Mouse (Mus musculus): ENCODE measurements at regions not wholly inside any gene's neighbourhood (a gene's known extent, or its start where the extent isn't known, plus 50 kb on each side); places are given as distances from the start of the nearest gene placed in this dataset.
A peak's percentile ranks its signal among the peaks of the same experiment; 100 is the strongest.

DNA sequence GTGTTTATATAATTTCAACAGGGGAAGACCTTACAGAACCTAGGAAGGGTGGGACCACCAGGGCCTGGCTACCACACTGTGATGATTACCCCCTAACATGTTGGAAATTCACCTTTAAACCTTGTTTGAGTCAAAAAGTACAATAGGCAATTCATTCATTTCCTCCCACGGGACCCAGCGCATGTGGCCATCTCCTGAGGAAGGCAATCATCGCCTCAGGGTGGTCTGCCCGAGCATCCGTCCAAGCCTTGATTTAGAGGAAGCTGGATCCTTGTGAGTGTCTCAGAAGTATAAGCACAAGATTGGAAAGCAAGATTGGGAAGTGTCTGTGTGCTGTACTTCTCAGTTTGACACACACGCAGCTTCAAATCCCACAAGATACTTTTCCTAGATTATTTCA lies 360.9 kb upstream of the Actbl2 start:
- no peak for ATAC-seq (replicated peaks in 1 of 2; ENCODE audit: insufficient read depth in 1 of 2, low FRiP score in 2 of 2, low TSS enrichment in 1 of 2, low read depth in 1 of 2, poor library complexity in 2 of 2, severe bottlenecking in 2 of 2)

DNA sequence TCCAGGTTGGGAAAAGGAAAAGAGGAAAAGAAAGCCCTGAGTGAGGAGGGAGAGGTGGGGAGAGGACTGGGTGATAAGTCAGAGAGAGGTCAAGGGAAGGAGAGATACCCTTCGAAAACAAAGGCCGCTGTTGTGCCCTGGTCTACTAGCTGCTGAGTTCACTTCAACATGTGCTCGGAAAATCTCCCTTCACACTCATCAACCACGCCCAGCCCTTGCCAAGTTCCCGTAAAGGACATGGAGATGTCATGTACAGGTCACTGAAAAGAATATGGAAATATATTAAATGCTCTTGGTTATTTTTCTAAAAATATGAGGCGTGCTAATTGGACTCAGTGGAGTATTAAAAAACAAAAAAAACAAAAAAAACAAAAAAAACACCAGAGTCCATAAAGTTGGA lies 359.5 kb upstream of the Actbl2 start:
- ATAC-seq (replicated peaks in 1 of 2; ENCODE audit: insufficient read depth in 1 of 2, low FRiP score in 2 of 2, low TSS enrichment in 1 of 2, low read depth in 1 of 2, poor library complexity in 2 of 2, severe bottlenecking in 2 of 2): no peak

DNA sequence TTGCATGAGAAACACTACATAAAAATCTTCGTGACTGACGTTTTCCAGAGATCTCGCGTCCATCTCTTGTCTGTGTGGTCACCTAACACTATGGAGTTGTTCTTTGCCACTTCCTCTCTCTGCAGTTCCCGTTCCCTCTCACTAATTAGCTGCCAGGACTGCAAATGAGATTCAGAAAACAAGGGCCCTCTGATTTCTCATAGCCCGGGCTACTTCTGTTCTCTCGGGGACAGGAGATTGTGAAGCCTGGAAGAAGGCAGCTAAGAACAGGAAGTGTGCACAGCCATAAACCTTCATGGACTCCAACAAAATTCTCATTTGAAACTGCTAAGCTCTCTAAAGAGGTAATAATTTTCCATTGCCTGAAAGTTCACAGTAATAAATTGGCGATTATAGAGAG lies 358.9 kb upstream of the Actbl2 start:
- ATAC-seq (replicated peaks in 1 of 2; ENCODE audit: insufficient read depth in 1 of 2, low FRiP score in 2 of 2, low TSS enrichment in 1 of 2, low read depth in 1 of 2, poor library complexity in 2 of 2, severe bottlenecking in 2 of 2): no peak

DNA sequence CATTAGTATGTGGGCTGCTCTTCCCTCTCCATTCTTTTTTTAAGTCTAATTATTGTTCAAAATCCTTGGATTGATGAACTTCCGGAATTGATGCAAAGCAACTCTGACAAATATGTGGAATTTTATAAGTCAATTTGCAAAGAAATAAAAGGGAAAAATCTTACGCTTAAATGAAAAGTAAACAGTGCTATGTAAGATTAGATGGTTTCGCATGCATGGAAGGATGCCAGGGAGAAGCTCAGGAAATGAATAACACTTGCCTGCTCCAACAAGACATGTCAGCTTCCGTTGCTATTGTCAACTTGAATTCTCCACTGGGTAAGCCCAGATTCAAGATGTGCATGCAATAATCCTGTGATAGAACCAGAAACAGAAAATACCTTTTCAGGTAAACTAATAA lies 357.2 kb upstream of the Actbl2 start:
- ATAC-seq (replicated peaks in 1 of 2; ENCODE audit: insufficient read depth in 1 of 2, low FRiP score in 2 of 2, low TSS enrichment in 1 of 2, low read depth in 1 of 2, poor library complexity in 2 of 2, severe bottlenecking in 2 of 2): no peak

DNA sequence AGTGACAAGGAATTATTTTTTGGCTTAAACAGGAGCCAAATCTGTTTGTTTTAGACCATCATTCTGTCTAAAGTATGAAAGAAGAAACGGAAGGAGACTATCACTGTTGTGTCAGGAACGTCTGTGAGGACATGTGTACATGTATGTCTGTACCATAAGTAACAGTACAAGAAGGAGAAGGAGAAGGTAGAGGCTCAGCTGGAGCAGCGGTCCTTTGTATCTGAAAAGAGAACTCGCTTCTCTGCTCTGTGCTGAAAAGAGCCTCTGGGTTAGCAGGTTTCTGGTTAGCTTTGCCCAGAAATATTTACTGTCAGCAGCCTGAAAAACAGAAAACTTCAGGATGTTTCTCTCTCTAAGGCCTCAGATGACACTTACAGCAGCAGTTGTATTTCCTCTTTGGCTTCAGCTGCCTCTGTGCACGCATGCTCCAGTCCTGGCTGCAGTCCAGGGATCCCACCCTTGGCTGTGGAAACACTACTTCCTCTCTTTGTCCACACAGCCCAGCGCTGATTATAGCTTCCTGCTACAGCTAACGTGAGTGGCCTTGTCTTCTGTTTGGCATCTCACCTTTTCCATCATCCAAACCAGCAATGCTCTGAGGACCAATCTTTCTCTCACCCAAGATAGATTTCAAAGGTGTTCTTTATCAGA lies 351.7 kb upstream of the Actbl2 start:
- ATAC-seq (replicated peaks in 1 of 2; ENCODE audit: insufficient read depth in 1 of 2, low FRiP score in 2 of 2, low TSS enrichment in 1 of 2, low read depth in 1 of 2, poor library complexity in 2 of 2, severe bottlenecking in 2 of 2): peak; percentile 85 to 91

DNA sequence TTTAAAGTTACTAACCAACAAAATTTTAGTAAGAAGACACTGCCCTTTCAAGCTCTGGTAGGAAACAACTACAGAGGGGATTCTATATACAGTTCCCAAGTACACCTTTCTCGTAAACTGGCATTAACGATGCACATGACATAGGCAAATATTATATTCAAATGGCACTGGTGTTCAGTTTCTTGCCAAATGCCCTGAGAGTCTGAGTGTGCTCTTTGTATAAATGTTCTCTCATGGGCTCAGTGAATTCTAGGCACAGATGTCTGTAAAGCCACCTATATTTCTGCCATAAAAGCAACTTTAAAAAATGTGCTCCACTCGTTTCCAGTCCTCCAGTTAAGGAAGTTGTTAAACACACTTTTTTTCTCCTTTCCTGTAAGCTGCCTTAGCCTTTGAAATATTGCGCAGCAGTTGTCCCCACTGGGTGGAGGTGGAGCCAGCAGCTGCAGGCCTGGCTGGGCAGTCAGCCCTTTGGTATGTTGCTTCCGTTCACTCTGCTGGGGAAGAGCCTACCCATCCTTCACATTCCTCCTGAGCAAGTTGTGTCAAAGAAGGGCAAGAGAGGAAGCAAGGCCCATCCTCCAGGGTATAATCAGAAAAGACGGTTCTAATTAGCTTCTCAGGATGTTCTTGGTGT lies 347.4 kb upstream of the Actbl2 start:
- peak; percentile 78 to 83 for ATAC-seq (replicated peaks in 1 of 2; ENCODE audit: insufficient read depth in 1 of 2, low FRiP score in 2 of 2, low TSS enrichment in 1 of 2, low read depth in 1 of 2, poor library complexity in 2 of 2, severe bottlenecking in 2 of 2)

DNA sequence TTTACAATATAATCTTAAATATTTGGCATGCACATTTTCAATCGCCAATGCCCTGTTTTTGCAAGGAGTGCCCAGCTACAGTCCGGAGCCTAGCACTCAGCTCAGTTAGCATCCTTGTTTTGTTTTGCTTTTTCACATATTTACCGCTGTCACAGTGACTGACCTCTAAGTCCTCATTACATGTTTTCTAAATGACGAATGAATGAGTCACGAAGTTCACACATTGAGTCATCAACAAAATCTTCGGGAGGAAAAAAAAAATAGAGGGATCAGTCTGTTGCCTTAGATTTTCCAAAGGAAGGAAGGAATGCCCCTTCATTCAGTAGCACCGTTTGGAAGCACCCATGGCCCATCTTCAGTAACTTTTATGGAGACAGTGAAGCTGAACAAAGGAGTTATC lies 342.9 kb upstream of the Actbl2 start:
- no peak for ATAC-seq (replicated peaks in 1 of 2; ENCODE audit: insufficient read depth in 1 of 2, low FRiP score in 2 of 2, low TSS enrichment in 1 of 2, low read depth in 1 of 2, poor library complexity in 2 of 2, severe bottlenecking in 2 of 2)

DNA sequence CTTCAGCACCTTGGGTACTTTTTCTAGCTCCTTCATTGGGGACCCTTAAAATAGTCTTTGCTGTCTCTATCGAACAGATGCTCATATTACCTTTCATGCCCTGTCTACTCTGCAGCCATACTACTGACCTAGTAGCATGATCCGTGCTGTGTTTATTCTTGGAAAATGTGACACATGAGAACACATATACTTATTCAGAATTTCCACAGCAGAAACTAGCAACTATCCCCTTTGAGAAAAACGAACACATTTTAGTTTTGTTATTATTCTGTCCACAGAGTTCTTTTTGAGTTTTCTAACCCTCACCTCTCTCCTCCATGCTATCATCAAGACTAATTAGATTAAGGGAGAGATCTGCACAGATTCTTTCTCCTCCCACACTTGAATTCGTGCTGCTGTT lies 341.6 kb upstream of the Actbl2 start:
- ATAC-seq (replicated peaks in 1 of 2; ENCODE audit: insufficient read depth in 1 of 2, low FRiP score in 2 of 2, low TSS enrichment in 1 of 2, low read depth in 1 of 2, poor library complexity in 2 of 2, severe bottlenecking in 2 of 2): no peak

DNA sequence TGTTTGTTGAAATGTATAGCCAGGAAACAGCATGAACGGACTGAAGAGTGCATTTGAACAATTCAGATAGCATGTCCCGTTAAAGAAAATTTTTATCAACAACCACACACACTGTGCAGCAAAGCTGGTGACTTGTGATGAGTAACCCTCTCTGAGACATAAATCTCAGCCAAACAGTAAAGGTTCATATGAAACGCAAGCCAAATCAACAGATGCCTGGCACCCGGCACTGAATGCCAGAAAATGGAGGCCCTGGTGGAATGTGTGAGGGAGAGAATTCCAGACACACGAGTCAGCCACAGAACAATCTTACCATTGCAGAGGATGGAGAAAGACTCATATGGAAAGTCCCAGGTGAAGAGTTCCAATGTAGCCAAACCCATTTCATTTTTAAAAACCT lies 341.1 kb upstream of the Actbl2 start:
- no peak for ATAC-seq (replicated peaks in 1 of 2; ENCODE audit: insufficient read depth in 1 of 2, low FRiP score in 2 of 2, low TSS enrichment in 1 of 2, low read depth in 1 of 2, poor library complexity in 2 of 2, severe bottlenecking in 2 of 2)

DNA sequence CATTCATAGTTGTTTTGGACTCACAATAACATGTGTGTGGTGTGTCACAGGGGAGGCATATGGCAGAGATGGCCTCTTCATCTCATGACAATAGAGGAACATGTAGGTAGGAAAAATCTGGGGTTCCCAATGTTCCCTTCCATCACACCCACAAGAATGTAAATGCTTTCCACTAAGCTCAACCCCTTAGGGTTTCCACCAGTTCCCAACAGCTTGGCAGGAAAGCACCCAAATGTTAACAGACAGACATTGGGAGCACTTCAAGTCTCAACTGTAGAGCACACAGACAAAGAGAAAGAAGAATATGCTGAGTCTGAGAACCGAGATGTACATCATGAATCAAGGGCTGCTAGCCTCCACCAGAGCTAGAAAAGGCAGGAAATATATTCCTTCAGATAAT lies 339.7 kb upstream of the Actbl2 start:
- ATAC-seq (replicated peaks in 1 of 2; ENCODE audit: insufficient read depth in 1 of 2, low FRiP score in 2 of 2, low TSS enrichment in 1 of 2, low read depth in 1 of 2, poor library complexity in 2 of 2, severe bottlenecking in 2 of 2): no peak

DNA sequence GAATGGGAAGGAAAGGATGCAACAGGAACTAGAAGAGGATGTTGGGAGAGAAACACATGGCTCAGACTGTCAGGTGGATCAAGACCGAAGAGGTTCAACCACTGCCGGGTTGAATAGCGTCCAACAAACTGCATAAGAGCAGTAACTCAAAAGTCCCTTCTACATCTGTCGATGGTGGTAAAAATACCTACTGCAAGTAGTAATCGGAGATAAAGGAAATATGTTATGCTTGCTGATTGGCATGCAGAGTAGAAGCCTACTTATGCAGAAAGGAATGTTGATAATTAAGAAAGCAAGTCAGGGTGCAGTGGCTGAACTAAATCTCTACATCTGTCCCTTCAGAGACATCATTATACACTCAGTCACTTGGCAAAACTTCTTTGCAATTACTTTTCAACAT lies 330.9 kb upstream of the Actbl2 start:
- no peak for ATAC-seq (replicated peaks in 1 of 2; ENCODE audit: insufficient read depth in 1 of 2, low FRiP score in 2 of 2, low TSS enrichment in 1 of 2, low read depth in 1 of 2, poor library complexity in 2 of 2, severe bottlenecking in 2 of 2)

DNA sequence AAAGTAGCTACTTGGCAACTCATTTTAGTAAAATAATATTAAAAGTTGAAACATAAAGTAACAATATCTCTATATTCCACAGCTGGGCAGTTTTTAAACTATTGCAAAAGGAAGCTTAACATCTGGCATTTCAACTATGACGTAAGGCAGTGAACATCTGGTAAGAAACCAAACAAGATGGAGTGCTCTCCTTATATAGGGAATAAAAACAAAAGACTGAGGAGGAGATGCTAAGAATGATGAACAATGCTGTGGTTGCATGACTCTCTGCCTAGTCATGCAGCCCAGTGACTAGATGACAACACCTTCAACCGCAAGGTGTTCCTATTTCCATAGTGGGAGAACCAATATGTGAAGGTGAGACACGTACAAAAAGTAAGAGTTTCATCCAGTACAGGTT lies 329.9 kb upstream of the Actbl2 start:
- ATAC-seq (replicated peaks in 1 of 2; ENCODE audit: insufficient read depth in 1 of 2, low FRiP score in 2 of 2, low TSS enrichment in 1 of 2, low read depth in 1 of 2, poor library complexity in 2 of 2, severe bottlenecking in 2 of 2): no peak

DNA sequence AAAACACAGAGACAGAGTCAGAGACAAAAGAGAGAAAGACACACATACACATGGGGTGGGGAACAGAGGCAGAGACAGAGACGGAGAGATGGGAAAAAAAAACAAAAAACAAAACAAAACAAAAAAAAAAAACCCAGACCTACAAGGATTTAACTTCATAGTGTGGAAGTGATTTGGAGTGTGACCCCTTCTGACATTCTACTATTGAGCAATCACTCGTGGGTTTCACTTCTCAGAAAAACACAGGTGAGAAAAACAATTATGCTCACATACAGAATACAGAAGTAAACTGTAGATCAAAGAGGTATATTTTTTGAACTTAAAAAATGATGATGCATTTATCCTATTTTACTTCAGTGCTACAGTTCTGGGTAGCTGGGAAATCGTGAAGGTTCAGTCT lies 326.7 kb upstream of the Actbl2 start:
- no peak for ATAC-seq (replicated peaks in 1 of 2; ENCODE audit: insufficient read depth in 1 of 2, low FRiP score in 2 of 2, low TSS enrichment in 1 of 2, low read depth in 1 of 2, poor library complexity in 2 of 2, severe bottlenecking in 2 of 2)

DNA sequence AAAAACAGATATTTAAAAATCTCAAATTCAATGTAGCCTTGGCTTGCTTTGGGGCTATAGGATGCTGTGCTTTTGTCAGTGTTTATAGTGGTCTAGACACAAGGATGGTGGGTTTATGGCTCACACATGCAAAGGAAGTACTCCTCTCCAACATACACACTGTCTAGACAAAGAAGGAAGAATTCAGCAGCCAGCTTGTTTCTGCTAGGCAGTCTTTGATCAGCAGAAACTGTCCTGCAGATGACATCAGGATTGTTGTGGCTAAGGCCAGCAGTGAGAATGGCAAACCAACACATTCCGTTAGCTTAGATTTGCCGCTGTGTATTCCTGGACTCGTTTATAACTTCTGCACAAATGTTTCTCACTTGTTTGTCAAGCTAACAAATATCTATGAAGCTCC lies 325.9 kb upstream of the Actbl2 start:
- no peak for ATAC-seq (replicated peaks in 1 of 2; ENCODE audit: insufficient read depth in 1 of 2, low FRiP score in 2 of 2, low TSS enrichment in 1 of 2, low read depth in 1 of 2, poor library complexity in 2 of 2, severe bottlenecking in 2 of 2)

DNA sequence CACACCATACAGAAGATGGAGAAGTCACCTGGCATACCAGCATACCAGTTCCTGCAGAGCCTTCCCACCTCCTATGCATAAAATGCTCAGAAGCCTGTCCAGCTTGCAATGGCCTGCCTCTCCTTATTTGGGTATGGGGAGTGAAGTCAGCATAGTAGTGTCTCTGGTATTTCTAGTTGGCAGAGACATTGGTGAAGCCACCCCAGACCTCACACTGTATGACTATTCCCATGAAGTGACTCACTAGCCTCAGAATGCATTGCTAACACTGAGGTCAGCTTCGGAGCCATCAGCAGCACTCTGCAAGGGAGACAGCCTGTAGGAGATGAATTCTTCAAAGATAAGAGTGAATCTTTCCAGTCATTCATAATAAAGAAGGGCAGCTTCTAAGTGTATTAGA lies 325.2 kb upstream of the Actbl2 start:
- ATAC-seq (replicated peaks in 1 of 2; ENCODE audit: insufficient read depth in 1 of 2, low FRiP score in 2 of 2, low TSS enrichment in 1 of 2, low read depth in 1 of 2, poor library complexity in 2 of 2, severe bottlenecking in 2 of 2): no peak

DNA sequence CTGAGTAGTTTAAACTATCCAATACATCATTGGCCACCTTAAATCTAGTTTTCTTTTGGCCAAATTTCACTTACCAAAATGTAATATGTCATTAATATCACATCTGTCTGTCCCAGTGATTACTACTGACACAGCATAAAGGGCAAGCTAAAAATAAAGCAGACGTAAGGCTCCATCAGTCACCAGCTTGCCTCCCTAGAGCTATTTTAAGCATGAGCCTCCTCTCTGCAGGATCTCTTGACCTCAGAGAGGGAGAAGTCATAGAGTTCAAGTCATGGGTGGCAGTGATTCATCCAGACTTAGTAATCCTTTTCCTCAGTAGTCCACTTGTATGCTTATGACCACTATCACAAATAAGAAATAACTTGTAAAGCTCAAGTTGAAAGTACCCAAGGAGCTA lies 313.2 kb upstream of the Actbl2 start:
- no peak for ATAC-seq (replicated peaks in 1 of 2; ENCODE audit: insufficient read depth in 1 of 2, low FRiP score in 2 of 2, low TSS enrichment in 1 of 2, low read depth in 1 of 2, poor library complexity in 2 of 2, severe bottlenecking in 2 of 2)

DNA sequence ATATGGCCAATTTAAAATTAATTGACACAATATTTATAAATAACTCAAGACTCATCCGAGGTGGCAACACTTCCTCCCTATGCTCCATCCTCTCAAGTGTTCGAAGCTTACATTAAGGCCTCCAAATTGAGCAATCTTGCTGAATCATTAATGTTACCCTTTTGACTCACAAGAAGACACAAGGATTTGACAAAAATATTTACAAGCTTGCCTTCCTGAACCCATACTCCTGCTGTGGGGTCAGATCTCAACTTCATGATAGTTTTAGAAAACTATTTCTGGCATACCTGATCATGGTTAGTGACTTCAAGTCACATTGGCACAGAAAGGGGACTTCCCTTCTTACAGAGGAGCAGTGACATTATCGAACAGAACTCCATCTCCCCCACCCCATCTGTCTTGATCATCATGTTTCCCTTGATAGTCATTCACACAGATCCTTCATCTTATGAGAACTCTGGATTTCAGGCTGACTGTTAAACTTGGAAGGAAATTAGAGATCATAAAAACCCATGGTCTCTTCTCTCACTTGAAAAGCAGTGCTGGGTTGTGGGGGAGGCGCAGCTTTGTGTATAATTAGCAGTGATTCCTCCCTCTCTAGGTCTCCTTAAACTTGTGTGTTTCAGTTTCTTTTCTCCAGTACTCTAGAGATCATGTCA lies 311.7 kb upstream of the Actbl2 start:
- no peak for ATAC-seq (replicated peaks in 1 of 2; ENCODE audit: insufficient read depth in 1 of 2, low FRiP score in 2 of 2, low TSS enrichment in 1 of 2, low read depth in 1 of 2, poor library complexity in 2 of 2, severe bottlenecking in 2 of 2)

DNA sequence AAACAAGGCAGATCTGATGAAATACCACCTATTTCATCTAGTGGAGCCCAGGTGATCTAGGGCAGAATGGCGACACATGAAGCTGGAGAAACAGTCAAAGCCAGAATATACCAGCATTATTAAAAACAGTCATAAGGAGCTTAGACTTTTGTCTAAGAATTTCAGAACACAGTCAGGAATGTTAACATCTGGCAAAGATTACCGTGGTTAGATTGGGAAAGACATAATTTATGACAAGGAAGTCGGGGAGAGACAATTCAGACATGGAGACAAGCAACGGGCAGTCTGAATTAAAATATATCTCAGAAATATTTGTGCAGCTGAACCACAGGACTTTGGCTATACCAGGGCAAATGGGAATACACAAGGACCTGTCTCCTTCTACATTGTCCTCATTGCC lies 310.8 kb upstream of the Actbl2 start:
- ATAC-seq (replicated peaks in 1 of 2; ENCODE audit: insufficient read depth in 1 of 2, low FRiP score in 2 of 2, low TSS enrichment in 1 of 2, low read depth in 1 of 2, poor library complexity in 2 of 2, severe bottlenecking in 2 of 2): 0 out of 4 replicates have a peak, but pooled peaks of 1 of the 2 experiments have one; percentile 12

DNA sequence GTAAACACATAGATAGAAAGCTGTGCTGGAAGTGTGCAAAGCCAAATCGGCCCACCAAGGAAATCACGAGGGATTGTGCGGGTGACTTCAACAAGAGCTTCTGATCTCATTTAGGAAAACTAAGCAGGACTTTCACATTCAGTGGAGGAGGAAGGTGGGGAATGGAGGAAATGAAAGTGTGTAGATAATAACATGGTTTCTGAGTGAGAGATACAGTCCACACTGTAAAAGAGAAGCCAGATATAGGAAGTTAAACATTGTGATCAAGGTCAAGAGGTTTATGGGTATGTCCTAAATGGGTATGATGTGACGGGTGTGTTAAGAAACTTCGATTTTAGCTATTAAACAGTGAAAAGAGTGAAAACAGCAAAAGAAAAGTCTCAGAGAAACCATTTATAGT lies 310.1 kb upstream of the Actbl2 start:
- ATAC-seq (replicated peaks in 1 of 2; ENCODE audit: insufficient read depth in 1 of 2, low FRiP score in 2 of 2, low TSS enrichment in 1 of 2, low read depth in 1 of 2, poor library complexity in 2 of 2, severe bottlenecking in 2 of 2): no peak

Measured in hematopoietic stem cell, adult 5-6 weeks (primary cell).